Mouse (Mus musculus) myocyte (in vitro differentiated cells): ENCODE results near the gene Arfip2.
A peak's percentile ranks its signal among the peaks of the same experiment; 100 is the strongest.

Experiments
- CEBPB ChIP-seq: IDR thresholded peaks from 2 replicates; pipeline ENCODE4 v1.6.1; 2011; ENCODE audit warnings: mild to moderate bottlenecking, moderate library complexity; ENCODE audit not compliant: poor library complexity, insufficient read depth, severe bottlenecking
- E2F4 ChIP-seq: IDR thresholded peaks from one replicate; pipeline ENCODE4 v1.6.1; 2011; ENCODE audit warnings: mild to moderate bottlenecking, control low read depth, moderate library complexity; ENCODE audit not compliant: insufficient read depth
- MAX ChIP-seq: IDR thresholded peaks from one replicate; pipeline ENCODE4 v1.6.1; 2011; ENCODE audit warnings: low read depth, mild to moderate bottlenecking, control low read depth
- MYOD1 ChIP-seq, 3 experiments: IDR thresholded peaks; one replicate each; pipeline ENCODE4 v1.6.1; 2011; ENCODE audit warnings: control low read depth in 2 of 3, low read depth in 2 of 3, mild to moderate bottlenecking in 2 of 3, moderate library complexity in 1 of 3; ENCODE audit not compliant: insufficient read length in 2 of 3, control insufficient read depth in 1 of 3
- MYOG ChIP-seq, 3 experiments: IDR thresholded peaks; one replicate each; pipeline ENCODE4 v1.6.1; 2011; ENCODE audit warnings: control low read depth in 2 of 3, low read depth in 2 of 3, mild to moderate bottlenecking in 2 of 3; ENCODE audit not compliant: insufficient read length in 2 of 3, control insufficient read depth in 1 of 3, insufficient read depth in 1 of 3
- POLR2A ChIP-seq: IDR thresholded peaks from one replicate; pipeline ENCODE4 v1.6.1; 2011; ENCODE audit warnings: low read depth, mild to moderate bottlenecking, control low read depth, moderate library complexity; ENCODE audit not compliant: insufficient read length
- POLR2AphosphoS2 ChIP-seq: IDR thresholded peaks from one replicate; pipeline ENCODE4 v1.6.1; 2011; ENCODE audit warnings: low read depth, control low read depth; ENCODE audit not compliant: insufficient read length
- REST ChIP-seq: IDR thresholded peaks from one replicate; pipeline ENCODE4 v1.6.1; 2011; ENCODE audit warnings: mild to moderate bottlenecking, control low read depth, moderate library complexity; ENCODE audit not compliant: insufficient read depth, insufficient read length
- TCF12 ChIP-seq: IDR thresholded peaks from one replicate; pipeline ENCODE4 v1.6.1; 2011; ENCODE audit warnings: mild to moderate bottlenecking, control low read depth; ENCODE audit not compliant: poor library complexity, insufficient read depth, severe bottlenecking
- USF1 ChIP-seq: IDR thresholded peaks from one replicate; pipeline ENCODE4 v1.6.1; 2011; ENCODE audit warnings: low read depth, mild to moderate bottlenecking, control low read depth, moderate library complexity

GRCm38 (mm10) chr7:105621053-105621452, 19.2 kb downstream of the Arfip2 start:
- TF ChIP-seq MYOG (IDR thresholded peaks at IDR 0.05; ENCODE audit: control insufficient read depth in 1 of 3, insufficient read depth in 1 of 3, insufficient read length in 2 of 3, low read depth in 2 of 3) (no peak), POLR2A (peak; percentile 34), E2F4 (no peak), CEBPB (no peak), USF1 (no peak), MYOD1 (IDR thresholded peaks at IDR 0.05; ENCODE audit: control insufficient read depth in 1 of 3, insufficient read length in 2 of 3, low read depth in 2 of 3) (no peak), MAX (no peak), TCF12 (no peak), POLR2AphosphoS2 (no peak), REST (no peak)
